Comparison of ENCODE assay signal across 24 mouse cellular contexts in the genomic region with DNA sequence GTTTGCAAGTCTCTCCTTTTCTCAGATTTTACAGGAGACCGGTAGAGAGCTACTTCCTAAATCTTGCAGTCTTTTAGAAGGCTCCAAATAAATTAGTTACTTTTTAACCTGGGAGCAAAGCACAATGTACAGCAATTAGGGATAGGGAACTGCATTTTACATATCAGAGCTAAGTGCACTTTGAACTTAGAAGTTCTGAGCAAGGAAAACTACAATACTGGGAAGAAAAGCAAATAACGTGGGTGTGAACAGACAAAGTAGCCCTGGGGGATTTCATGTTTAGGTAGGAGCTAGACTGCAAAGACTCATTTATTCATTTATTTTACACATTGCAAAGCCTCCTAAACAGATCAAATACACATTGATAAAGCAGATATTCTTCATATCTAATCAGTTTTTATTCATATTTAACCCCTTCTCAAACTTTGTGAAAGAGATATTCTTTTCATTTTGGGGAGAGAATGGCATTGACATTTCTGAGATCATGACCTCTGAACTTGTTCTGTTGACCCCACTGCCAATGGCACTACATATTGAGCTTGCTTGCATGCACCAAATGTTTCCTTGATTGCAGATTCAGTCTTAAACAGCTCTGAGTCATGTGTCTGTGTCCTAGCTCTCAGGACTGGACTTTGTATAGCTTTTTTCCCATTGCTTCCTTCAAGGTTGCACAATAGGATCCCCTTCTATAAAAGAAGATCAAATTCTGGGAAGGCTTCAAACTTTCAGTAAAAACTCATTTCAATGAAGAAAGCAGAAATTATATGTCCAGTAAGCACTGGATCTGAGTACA.
"Had no signal": no experiment of that assay in that cellular context is flagged by ENCODE, and none has a peak within 500 bp of the region (broad histone marks: within the 10 kb centered on the region; RNA-seq: fewer than 3 reads in every experiment).

No protein-coding gene starts in this region.

- H3K9me3 ChIP-seq: heart, embryonic 13.5 days; heart, embryonic 15.5 days; hindbrain, embryonic 13.5 days; hindbrain, embryonic 15.5 days; limb, embryonic 13.5 days; limb, embryonic 15.5 days; liver, embryonic 13.5 days had no signal

- H3K27ac ChIP-seq: heart, adult 2 months; heart, embryonic 13.5 days; heart, embryonic 15.5 days; hindbrain, embryonic 13.5 days; hindbrain, embryonic 15.5 days; hindbrain, postnatal 0 days; layer of hippocampus, adult 2 months; left cerebral cortex, adult 2 months; limb, embryonic 13.5 days; limb, embryonic 15.5 days; liver, embryonic 13.5 days had no signal

- H3K4me1 ChIP-seq: heart, embryonic 13.5 days; heart, embryonic 15.5 days; hindbrain, embryonic 13.5 days; hindbrain, embryonic 15.5 days; limb, embryonic 13.5 days; limb, embryonic 15.5 days; liver, embryonic 13.5 days had no signal

- H3K4me2 ChIP-seq: heart, embryonic 11.5 days; heart, embryonic 13.5 days; heart, embryonic 15.5 days; hindbrain, embryonic 13.5 days; hindbrain, embryonic 15.5 days; limb, embryonic 13.5 days; limb, embryonic 15.5 days; liver, embryonic 11.5 days; liver, embryonic 13.5 days had no signal

- H3K4me3 ChIP-seq: heart, adult 2 months; heart, embryonic 13.5 days; heart, embryonic 15.5 days; hindbrain, embryonic 13.5 days; hindbrain, embryonic 15.5 days; layer of hippocampus, adult 2 months; left cerebral cortex, adult 2 months; limb, embryonic 13.5 days; limb, embryonic 15.5 days; liver, embryonic 13.5 days had no signal

- DNase-seq: forebrain, postnatal 0 days; gastrocnemius, postnatal 14 days; gastrocnemius, postnatal 36 days; heart, adult 11 months; heart, adult 2 months; heart, postnatal 14 days; heart, postnatal 36 days; kidney, adult 18-20 months; kidney, adult 8-10 months; kidney, postnatal 10 days; kidney, postnatal 25 days; left cerebral cortex, postnatal 4 days; liver, embryonic 13.5 days had no signal

- H3K36me3 ChIP-seq: heart, embryonic 13.5 days; heart, embryonic 15.5 days; hindbrain, embryonic 13.5 days; hindbrain, embryonic 15.5 days; limb, embryonic 13.5 days; limb, embryonic 15.5 days; liver, embryonic 13.5 days had no signal

- H3K9ac ChIP-seq: forebrain, postnatal 0 days; heart, embryonic 13.5 days; heart, embryonic 15.5 days; hindbrain, embryonic 13.5 days; hindbrain, embryonic 15.5 days; limb, embryonic 13.5 days; limb, embryonic 15.5 days; liver, embryonic 13.5 days had no signal

- ATAC-seq: forebrain, postnatal 0 days; hindbrain, postnatal 0 days had no signal

- H3K27me3 ChIP-seq: heart, embryonic 13.5 days; heart, embryonic 15.5 days; hindbrain, embryonic 13.5 days; hindbrain, embryonic 15.5 days; limb, embryonic 13.5 days; limb, embryonic 15.5 days; liver, embryonic 13.5 days had no signal
